Mouse (Mus musculus) neural tube, embryonic 13.5 days (tissue): ENCODE measurements around the gene Tpm1. TPM values are rescaled to one million over a fixed set of nuclear protein-coding genes. Genes with fewer than 3 reads are reported as not detected.

Experiments used
- ATAC-seq: fragments of 200-750 bp; cut with Nextera tagmentation; 2 replicates; pipeline ENCODE4 v1.8.0; 2017; ENCODE audit warnings: low read depth, mild to moderate bottlenecking, moderate TSS enrichment, moderate library complexity
- H3K27ac ChIP-seq: fragments of 300-500 bp; sonication (generic); replicated peaks from 2 replicates; pipeline ENCODE4 v1.5.1; 2015; ENCODE audit warnings: moderate library complexity, mild to moderate bottlenecking, inconsistent platforms
- H3K27me3 ChIP-seq: fragments of 300-500 bp; sonication (generic); 2 replicates; pipeline ENCODE4 v1.6.1; 2015; ENCODE audit warnings: mild to moderate bottlenecking, inconsistent platforms
- H3K36me3 ChIP-seq: fragments of 300-500 bp; sonication (generic); 2 replicates; pipeline ENCODE4 v1.6.1; 2015; ENCODE audit warnings: mild to moderate bottlenecking, inconsistent platforms
- H3K4me1 ChIP-seq: fragments of 300-500 bp; sonication (generic); replicated peaks from 2 replicates; pipeline ENCODE4 v1.6.1; 2015; ENCODE audit warnings: inconsistent platforms
- H3K4me2 ChIP-seq: fragments of 300-500 bp; sonication (generic); 2 replicates; pipeline ENCODE4 v1.6.1; 2015; ENCODE audit warnings: inconsistent platforms, mild to moderate bottlenecking, moderate library complexity
- H3K4me3 ChIP-seq: fragments of 300-500 bp; sonication (generic); 2 replicates; pipeline ENCODE4 v1.5.1; 2015; ENCODE audit warnings: mild to moderate bottlenecking, inconsistent platforms
- H3K9ac ChIP-seq: fragments of 300-500 bp; sonication (generic); 2 replicates; pipeline ENCODE4 v1.6.1; 2015; ENCODE audit warnings: moderate library complexity, mild to moderate bottlenecking, inconsistent platforms
- H3K9me3 ChIP-seq: fragments of 300-500 bp; sonication (generic); 2 replicates; pipeline ENCODE4 v1.6.1; 2016; ENCODE audit warnings: inconsistent platforms
- WGBS: fragments of 180-500 bp; shearing (Covaris S2); methylation state at CpG from one replicate; pipeline ENCODE4 v1.1.7; 2015; 5-methylcytosine and 5-hydroxymethylcytosine counted together
- polyA plus RNA-seq: library from polyadenylated mRNA; unstranded; fragments of >200 nt; fragmentation: Nextera tagmentation; extraction: Ambion mirVana; gene quantifications from 2 replicates; pipeline ENCODE4 v1.2.1, GENCODE M21; 2015

Gene Tpm1
- 209 and 261 TPM in 2 replicates for polyA plus RNA-seq

DNA sequence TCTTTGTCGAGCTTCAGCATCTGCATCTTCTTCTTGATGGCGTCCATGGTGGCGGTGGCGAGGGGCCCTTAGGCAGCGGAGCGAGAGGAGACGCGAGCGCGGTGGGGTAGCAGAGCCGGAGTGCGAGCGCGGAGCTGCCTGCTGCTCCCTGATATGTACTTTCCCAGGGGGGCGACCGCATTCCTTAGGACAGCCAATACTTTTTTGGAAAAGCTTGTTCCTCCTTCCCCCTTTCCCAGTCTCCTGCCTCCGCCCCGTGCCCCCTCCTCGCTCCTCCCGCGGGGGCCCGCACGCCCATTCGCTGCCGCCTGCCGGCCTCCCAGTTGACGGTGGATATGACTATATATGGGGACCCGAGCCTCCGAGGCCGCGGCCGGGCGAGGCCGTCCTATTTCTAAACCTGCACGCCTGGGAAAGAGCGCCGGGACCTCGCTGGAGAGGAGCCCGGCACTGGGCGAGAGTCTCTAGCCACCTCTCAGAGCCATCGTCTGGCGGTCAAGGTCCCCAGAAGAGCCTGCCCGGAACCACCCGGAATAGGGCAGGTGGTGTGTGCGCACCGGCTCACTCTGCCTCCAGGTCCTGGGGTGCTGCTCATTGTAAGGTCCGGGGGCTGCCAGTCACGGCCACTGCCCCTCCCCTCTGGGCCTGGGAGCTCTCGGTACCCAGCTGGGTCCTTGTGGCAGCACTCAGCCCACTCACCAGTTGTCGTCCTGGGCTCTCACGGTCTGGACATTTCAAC lies at the start of gene Tpm1:
TSS of gene Tpm1 (minus strand) at position 321 of the 739 bp plus-strand sequence.
- Histone ChIP-seq H3K4me2 (peak within 1 kb of the TSS; percentile 86), H3K4me3 (peak within 1 kb of the TSS; percentile 50), H3K27ac (peak within 1 kb of the TSS; percentile 46), H3K36me3 (no peaks in the 10 kb centered on the region), H3K27me3 (peaks cover 71% of the 10 kb centered on the region), H3K4me1 (peaks cover 34% of the 10 kb centered on the region), H3K9ac (peak within 1 kb of the TSS; percentile 74), H3K9me3 (no peaks in the 10 kb centered on the region)
- peak; percentile 40 for ATAC-seq
- WGBS: under 1% methylated on average over 51 of the region's 51 CpGs

DNA sequence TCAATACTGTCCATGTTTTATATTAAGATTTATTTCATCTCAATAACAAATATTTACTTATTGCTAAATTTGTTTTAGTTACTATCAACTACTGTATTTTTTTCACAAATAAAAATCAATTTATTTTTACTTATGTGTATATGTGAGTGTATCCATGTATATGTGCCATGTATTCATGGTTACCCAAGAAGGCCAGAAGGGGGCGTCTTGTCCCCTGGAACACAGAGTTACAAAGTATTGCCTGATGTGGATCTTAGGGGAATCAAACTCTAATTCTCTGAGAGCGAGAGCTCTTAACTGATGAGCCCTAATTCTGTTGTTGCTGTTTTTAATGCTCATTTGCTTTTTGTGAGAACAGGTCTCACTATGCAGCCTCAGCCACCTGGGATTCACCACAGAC lies 45.2 kb upstream of the Tpm1 start:
- Histone ChIP-seq H3K36me3 (no peaks in the 10 kb centered on the region), H3K4me1 (peaks cover 11% of the 10 kb centered on the region), H3K27ac (no peak overlapping the region), H3K27me3 (no peaks in the 10 kb centered on the region), H3K9ac (no peak overlapping the region), H3K4me3 (no peak overlapping the region), H3K4me2 (no peak overlapping the region), H3K9me3 (no peaks in the 10 kb centered on the region)
- ATAC-seq: no peak
- 88% methylated on average over 2 of the region's 2 CpGs for WGBS

DNA sequence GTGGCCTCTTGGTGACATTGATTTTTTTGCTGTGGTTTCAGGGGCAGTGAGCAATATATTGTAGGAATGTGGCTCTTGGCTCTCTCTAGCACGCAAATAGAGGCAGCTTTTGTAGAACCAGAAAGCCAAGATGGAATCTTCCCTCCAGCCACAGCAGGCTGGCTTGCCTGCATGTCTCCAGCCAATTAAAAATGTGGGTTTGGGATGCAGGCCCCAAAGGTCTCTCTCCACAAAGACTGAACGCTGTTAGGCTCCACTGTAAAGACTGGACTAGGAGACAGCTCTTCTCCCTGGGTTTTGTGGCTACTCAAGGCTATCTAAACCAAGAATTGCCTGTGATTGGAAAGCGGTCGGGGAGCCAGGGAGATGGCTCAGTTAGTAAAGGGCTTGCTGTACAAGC lies 43.0 kb upstream of the Tpm1 start:
- Histone ChIP-seq H3K9ac (no peak overlapping the region), H3K4me2 (no peak overlapping the region), H3K4me1 (peaks cover 11% of the 10 kb centered on the region), H3K9me3 (no peaks in the 10 kb centered on the region), H3K27ac (peak overlapping the region; percentile 29), H3K27me3 (no peaks in the 10 kb centered on the region), H3K36me3 (no peaks in the 10 kb centered on the region), H3K4me3 (no peak overlapping the region)
- WGBS: 74% methylated on average over 4 of the region's 4 CpGs
- ATAC-seq: no peak

DNA sequence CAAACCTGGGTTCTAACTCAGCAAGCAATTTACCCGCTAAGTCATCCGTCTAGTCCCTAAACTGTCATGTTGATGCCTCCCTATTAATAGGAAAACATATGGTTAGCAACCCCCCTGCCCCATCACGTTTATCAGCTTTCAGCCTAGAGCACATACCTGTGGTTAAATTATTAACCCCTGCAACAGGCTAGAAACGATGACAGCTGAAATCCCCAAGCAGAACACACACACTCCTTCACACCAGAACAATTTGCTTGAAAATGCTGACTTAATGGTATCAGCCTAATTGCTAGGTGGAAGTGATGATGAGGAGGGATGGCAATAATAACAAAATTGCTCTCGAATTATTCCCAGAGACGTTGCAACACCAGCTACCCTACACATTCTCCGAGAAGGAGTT lies 42.4 kb upstream of the Tpm1 start:
- no peak overlapping the region for H3K4me2 ChIP-seq
- peak overlapping the region; percentile 29; the same call in 1 of the 2 replicates for H3K27ac ChIP-seq
- no peaks in the 10 kb centered on the region for H3K27me3 ChIP-seq
- no peaks in the 10 kb centered on the region for H3K36me3 ChIP-seq
- no peak overlapping the region for H3K9ac ChIP-seq
- H3K9me3 ChIP-seq: no peaks in the 10 kb centered on the region
- ATAC-seq: no peak
- 57% methylated on average over 7 of the region's 7 CpGs for WGBS
- H3K4me3 ChIP-seq: no peak overlapping the region
- H3K4me1 ChIP-seq: peaks cover 11% of the 10 kb centered on the region

DNA sequence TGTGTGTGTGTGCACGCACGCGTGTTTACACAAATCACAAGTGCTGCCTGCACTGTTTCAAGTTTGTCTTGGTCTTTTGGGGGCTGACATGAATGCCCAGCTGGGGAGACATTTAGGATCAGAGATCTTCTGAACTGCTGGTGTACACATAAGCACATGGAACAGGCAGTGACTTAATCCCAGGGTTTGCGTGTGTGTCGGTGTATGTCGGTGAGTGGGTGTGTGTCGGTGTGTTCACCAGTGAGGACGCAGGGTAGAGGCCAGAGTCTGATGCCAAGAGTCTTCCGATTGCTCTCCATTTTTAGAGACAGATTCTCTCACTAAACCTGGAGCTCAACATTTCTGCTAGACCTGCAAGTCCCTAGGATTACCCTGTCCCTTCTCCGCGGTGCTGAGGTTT lies 41.9 kb upstream of the Tpm1 start:
- H3K27ac ChIP-seq: no peak overlapping the region
- H3K4me2 ChIP-seq: no peak overlapping the region
- WGBS: 97% methylated on average over 11 of the region's 11 CpGs
- no peak overlapping the region for H3K4me3 ChIP-seq
- H3K27me3 ChIP-seq: no peaks in the 10 kb centered on the region
- no peaks in the 10 kb centered on the region for H3K36me3 ChIP-seq
- peaks cover 11% of the 10 kb centered on the region for H3K4me1 ChIP-seq
- H3K9ac ChIP-seq: no peak overlapping the region
- ATAC-seq: no peak
- no peaks in the 10 kb centered on the region for H3K9me3 ChIP-seq

DNA sequence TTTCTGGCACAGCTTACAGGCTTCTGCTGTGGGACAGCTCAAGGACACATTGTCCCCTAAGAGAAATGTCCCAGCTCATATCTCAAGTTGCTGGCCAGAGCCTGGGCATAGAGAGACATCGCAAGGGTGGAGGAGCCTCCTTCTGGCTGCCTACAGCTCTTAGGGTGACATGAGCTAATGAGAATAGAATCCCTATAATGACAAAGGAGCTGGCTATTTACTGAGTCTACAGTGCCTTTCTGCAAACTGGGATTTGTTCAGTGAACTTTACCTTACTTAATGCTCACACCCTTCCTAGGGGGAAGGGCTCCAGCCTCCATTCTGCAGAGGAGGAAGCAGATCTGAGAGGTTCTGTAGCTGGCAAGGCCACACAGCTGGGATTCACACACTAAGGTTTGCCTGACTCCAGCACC lies 41.4 kb upstream of the Tpm1 start:
- no peak for ATAC-seq
- peaks cover 11% of the 10 kb centered on the region for H3K4me1 ChIP-seq
- H3K9me3 ChIP-seq: no peaks in the 10 kb centered on the region
- H3K36me3 ChIP-seq: no peaks in the 10 kb centered on the region
- H3K9ac ChIP-seq: no peak overlapping the region
- no peak overlapping the region for H3K27ac ChIP-seq
- H3K4me2 ChIP-seq: no peak overlapping the region
- no peaks in the 10 kb centered on the region for H3K27me3 ChIP-seq
- WGBS: 90% methylated on average over 1 of the region's 1 CpGs
- H3K4me3 ChIP-seq: no peak overlapping the region

DNA sequence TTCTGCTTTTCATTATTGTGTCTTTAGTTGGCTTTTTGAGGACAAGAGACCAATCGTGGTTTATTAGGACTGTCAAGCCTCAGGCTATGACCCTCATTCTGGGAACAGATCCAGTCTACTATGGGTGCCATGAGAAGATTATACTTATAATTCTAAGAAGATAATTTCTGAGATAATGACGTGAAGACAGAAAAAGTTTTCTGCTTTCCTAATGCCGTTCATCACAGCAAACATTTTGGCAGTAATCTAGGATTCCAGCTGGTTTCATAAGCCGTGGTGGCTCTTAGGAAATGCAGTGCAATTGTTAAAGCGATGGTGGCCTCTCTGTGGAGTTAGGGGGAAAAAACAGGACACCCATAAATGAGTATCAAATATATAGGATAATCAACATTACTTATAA lies 40.0 kb upstream of the Tpm1 start:
- H3K27ac ChIP-seq: no peak overlapping the region
- H3K4me3 ChIP-seq: no peak overlapping the region
- 85% methylated on average over 5 of the region's 5 CpGs for WGBS
- H3K27me3 ChIP-seq: no peaks in the 10 kb centered on the region
- ATAC-seq: no peak
- H3K36me3 ChIP-seq: no peaks in the 10 kb centered on the region
- H3K9ac ChIP-seq: no peak overlapping the region
- H3K4me2 ChIP-seq: no peak overlapping the region
- H3K9me3 ChIP-seq: no peaks in the 10 kb centered on the region
- peaks cover 11% of the 10 kb centered on the region for H3K4me1 ChIP-seq

DNA sequence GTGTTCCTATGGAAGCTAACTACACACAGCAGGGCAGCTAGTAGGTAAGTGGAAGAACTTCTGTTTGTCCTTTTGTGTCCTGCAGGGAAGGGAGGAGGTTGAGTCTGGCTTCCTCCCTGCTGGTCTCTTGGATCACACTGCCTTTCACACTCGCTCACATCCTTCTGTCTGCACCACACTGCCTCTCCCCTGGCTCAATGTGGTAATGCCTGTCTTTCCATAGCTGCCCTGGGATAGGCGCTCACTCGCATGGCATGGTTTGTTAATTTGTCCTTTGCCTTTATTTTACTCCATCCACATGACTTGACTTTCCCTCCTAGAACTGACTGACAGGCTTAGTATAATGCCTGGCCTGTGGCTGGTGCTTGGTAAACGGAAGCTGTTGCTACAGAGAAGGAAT lies 34.6 kb upstream of the Tpm1 start:
- Histone ChIP-seq H3K4me3 (no peak overlapping the region), H3K27ac (no peak overlapping the region), H3K9ac (no peak overlapping the region), H3K27me3 (no peaks in the 10 kb centered on the region), H3K9me3 (no peaks in the 10 kb centered on the region), H3K36me3 (no peaks in the 10 kb centered on the region), H3K4me2 (no peak overlapping the region), H3K4me1 (no peaks in the 10 kb centered on the region)
- 36% methylated on average over 4 of the region's 4 CpGs for WGBS
- ATAC-seq: no peak

DNA sequence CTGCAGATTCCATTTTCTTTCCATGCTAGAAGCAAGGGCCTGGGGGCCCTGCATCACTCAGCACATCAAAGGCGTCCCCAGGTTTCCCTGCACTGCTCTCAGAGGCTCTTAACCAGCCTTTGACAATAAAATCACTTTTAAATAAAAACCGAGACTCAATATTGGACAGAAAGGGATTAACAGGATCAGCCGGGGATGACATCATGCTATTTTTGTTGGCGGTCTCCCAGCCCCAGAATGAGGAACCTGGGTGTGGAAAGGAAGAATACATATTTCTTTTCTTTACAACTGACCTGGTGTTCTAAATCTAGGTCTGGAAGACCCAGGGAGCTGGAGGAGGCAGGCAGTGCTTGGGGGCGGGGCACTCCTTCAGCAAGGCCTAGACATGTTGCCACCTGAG lies 32.5 kb upstream of the Tpm1 start:
- Histone ChIP-seq H3K4me1 (no peaks in the 10 kb centered on the region), H3K9me3 (no peaks in the 10 kb centered on the region), H3K4me2 (no peak overlapping the region), H3K4me3 (no peak overlapping the region), H3K27me3 (no peaks in the 10 kb centered on the region), H3K27ac (no peak overlapping the region), H3K36me3 (no peaks in the 10 kb centered on the region), H3K9ac (no peak overlapping the region)
- ATAC-seq: no peak
- WGBS: 80% methylated on average over 5 of the region's 5 CpGs

DNA sequence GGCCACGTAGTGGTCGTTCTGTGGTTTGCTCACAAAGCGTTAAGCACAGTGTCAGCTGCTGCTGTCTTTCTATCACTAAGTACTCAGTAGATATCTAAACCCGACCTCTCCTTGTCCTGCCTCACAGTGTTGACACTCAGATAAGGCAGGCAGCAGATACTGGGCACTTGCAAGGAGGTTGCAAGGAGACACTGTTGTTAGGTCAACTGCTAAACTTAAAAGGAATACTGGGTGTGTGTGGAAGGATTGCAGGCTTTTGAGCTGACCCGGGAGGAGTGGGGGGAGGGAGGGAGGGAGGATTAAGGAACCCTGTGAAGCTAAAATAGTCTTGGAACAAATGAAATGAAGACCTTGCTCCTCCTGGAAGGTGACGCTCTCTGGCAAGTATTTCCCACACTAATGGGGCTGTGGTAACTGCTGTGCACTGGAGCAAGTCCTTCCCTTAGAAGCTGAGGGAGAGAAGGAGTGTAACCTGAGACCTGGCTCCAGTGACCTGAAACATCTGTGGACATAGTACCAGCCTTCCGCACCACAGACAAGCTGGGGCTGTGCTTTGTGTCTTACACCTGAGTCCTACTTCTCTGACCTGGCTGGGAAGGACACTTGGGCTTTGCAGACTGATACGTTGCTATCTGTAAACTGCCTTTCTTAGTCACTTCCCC lies 28.6 kb upstream of the Tpm1 start:
- Histone ChIP-seq H3K27ac (no peak overlapping the region), H3K4me2 (no peak overlapping the region), H3K27me3 (no peaks in the 10 kb centered on the region), H3K9ac (no peak overlapping the region), H3K9me3 (no peaks in the 10 kb centered on the region), H3K4me1 (no peaks in the 10 kb centered on the region), H3K36me3 (no peaks in the 10 kb centered on the region), H3K4me3 (no peak overlapping the region)
- 48% methylated on average over 8 of the region's 8 CpGs for WGBS
- ATAC-seq: no peak

DNA sequence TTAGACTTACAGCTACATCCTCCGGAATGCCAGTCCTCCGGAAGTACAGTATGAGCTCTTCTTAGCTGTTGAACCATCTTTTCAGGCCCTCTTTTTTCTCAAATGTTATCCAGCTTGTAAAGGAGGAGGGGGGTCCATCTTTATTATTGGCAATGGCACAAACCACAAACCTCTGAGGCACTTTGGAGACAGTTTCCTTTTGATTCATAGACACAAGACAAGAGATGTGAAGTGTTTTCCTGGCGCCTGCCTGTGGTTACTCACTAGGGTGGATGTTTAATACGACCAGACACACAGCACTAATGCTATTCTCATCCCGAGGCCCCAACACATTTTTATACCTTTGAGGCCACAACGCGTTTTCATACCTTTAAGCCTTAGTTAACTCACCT lies 28.1 kb upstream of the Tpm1 start:
- Histone ChIP-seq H3K9me3 (no peaks in the 10 kb centered on the region), H3K9ac (no peak overlapping the region), H3K36me3 (no peaks in the 10 kb centered on the region), H3K4me2 (no peak overlapping the region), H3K27me3 (no peaks in the 10 kb centered on the region), H3K4me1 (no peaks in the 10 kb centered on the region), H3K27ac (no peak overlapping the region), H3K4me3 (no peak overlapping the region)
- ATAC-seq: no peak
- 79% methylated on average over 7 of the region's 7 CpGs for WGBS

DNA sequence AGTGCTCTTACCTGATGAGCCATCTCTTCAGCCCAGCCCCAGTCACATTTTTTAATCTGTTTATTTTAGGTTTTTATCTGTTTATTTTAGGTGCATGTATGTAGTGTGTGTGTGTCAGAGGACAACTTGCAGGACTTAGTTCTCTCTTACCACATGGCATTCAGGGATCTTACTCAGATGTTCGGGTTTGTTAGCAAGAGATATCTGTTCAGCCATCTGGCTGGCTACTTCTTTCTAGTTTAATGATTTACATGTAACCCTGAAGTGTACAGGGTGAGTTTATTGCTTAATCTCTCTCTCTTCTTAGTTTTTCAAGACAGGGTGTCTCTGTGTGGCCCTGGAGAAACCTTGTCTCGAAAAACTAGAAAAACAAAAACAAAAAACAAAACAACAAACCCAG lies 23.0 kb upstream of the Tpm1 start:
- Histone ChIP-seq H3K9ac (no peak overlapping the region), H3K27me3 (no peaks in the 10 kb centered on the region), H3K27ac (no peak overlapping the region), H3K4me3 (no peak overlapping the region), H3K4me2 (no peak overlapping the region), H3K36me3 (no peaks in the 10 kb centered on the region), H3K9me3 (no peaks in the 10 kb centered on the region), H3K4me1 (no peaks in the 10 kb centered on the region)
- no peak for ATAC-seq
- WGBS: 52% methylated on average over 2 of the region's 2 CpGs

DNA sequence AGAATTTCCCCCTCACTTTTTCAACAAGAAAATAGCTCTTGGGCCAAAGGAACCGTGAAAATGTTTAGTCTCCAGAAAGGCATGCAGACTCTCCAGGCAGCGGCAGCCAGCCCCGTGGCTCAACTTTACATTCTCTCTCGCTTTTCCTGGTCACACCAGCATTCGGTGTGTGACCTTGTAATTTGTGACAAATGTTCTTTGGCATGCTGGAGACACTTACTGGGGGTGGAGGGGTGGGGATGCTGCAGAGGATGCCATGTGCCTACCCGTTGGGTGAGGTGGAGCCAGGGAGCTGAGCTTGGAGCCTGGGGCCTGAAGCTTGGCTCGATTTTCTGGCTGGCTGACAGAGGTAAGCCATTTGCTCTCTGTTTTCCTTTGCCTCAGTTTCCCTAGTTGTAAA lies 22.4 kb upstream of the Tpm1 start:
- no peaks in the 10 kb centered on the region for H3K36me3 ChIP-seq
- H3K4me1 ChIP-seq: no peaks in the 10 kb centered on the region
- H3K27ac ChIP-seq: no peak overlapping the region
- no peak overlapping the region for H3K4me2 ChIP-seq
- no peak overlapping the region for H3K4me3 ChIP-seq
- 50% methylated on average over 7 of the region's 7 CpGs for WGBS
- ATAC-seq: no peak
- H3K9ac ChIP-seq: no peak overlapping the region
- H3K9me3 ChIP-seq: no peaks in the 10 kb centered on the region
- H3K27me3 ChIP-seq: no peaks in the 10 kb centered on the region
